Comparison of ENCODE assay signal across 14 mouse cellular contexts in the genomic region with DNA sequence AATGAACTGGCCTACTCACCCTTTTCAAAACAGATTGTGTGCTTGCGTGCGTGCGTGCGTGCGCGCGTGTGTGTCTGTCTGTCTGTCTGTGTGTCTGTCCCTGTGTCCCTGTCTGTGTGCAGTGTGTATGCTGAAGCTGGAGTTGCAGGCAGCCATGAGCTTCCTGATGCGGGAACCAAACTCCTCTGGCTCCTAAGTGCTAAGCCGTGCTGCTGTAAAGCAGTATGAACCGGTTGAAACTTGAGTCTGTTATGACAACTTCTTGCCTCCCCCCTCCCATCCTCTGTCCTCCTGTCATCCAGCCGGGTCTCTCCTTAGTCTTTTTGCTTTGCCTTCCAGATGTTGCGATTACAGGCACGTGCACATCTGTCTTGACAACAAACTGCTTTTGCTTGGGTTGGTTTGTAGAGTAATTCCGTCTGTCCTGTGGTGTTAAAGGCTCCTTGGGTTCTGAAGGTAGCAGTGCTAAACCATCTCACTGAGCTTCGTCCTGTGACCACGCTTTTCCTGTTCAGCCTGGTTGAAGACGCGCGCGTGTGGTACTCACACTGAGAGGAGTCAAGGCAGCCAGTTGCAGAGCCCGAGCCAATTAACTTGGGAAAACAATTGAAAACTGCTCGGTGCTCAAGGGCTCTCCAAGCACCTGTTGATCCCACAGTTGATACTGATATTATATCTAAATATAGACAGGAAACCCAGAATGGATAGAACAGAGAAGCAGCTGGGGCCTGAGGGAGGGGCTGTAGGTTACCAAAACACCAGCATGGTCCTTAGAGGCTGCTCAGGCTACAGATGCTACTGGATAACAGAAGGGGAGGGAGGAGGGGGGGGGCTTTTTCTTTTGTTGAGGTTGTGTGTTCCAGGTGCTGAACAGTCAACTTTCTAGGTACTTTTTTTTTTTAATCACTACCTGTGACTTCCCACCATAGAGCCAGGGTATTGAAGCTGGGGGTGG. TPM values are rescaled to one million over a fixed set of nuclear protein-coding genes. Genes with fewer than 3 reads are reported as not detected.
DNase-seq lines count a peak whose midpoint lies in the region; ATAC-seq and TF ChIP-seq lines count a peak whose summit lies in the region.
"Had no signal": no experiment of that assay in that cellular context is flagged by ENCODE, and none has a peak within 500 bp of the region (broad histone marks: within the 10 kb centered on the region; RNA-seq: fewer than 3 reads in every experiment).

No protein-coding gene starts in this region.

- no peak for ATAC-seq in CD4-positive, CD25-positive, alpha-beta regulatory T cell, adult 4 months
- ATAC-seq in forebrain, embryonic 14.5 days, result no peak
- ATAC-seq in neural tube, embryonic 13.5 days (ENCODE audit: low read depth), result no peak
- ATAC-seq: activated CD4-positive, CD25-positive, alpha-beta regulatory T cell, adult 4 months had no signal

- peaks cover 21% of the 10 kb centered on the region for H3K4me1 ChIP-seq in forebrain, embryonic 14.5 days (ENCODE audit: control insufficient read depth, insufficient read depth, low read length)
- H3K4me1 ChIP-seq in neural tube, embryonic 13.5 days (replicated peaks), result peaks cover 46% of the 10 kb centered on the region

- H3K27me3 ChIP-seq in forebrain, embryonic 14.5 days (replicated peaks; ENCODE audit: control insufficient read depth, insufficient read depth, low read length), result no peaks in the 10 kb centered on the region
- H3K27me3 ChIP-seq in neural tube, embryonic 13.5 days, result no peaks in the 10 kb centered on the region

- 0 out of 2 replicates have a peak overlapping the region, but pooled peaks have one; percentile 13 for H3K9ac ChIP-seq in forebrain, embryonic 14.5 days (ENCODE audit: low read length)
- peak overlapping the region; percentile 45 for H3K9ac ChIP-seq in neural tube, embryonic 13.5 days

- WGBS in forebrain, embryonic 14.5 days, result 57% methylated on average over 22 of the region's 22 CpGs
- 74% methylated on average over 22 of the region's 22 CpGs for WGBS in neural tube, embryonic 13.5 days

- H3K4me3 ChIP-seq in forebrain, embryonic 14.5 days (ENCODE audit: low read depth, low read length), result no peak overlapping the region
- no peak overlapping the region for H3K4me3 ChIP-seq in neural tube, embryonic 13.5 days
- H3K4me3 ChIP-seq in gastrocnemius, adult 2 months, result no peak overlapping the region

- DNase-seq in CD4-positive, CD25-positive, alpha-beta regulatory T cell, adult 2 months (ENCODE audit: low read depth, low spot score), result peak; percentile 31
- DNase-seq in kidney, postnatal 4 days, result peak; percentile 16 to 29
- DNase-seq in kidney, postnatal 25 days, result no peak
- DNase-seq in forebrain, embryonic 14.5 days (ENCODE audit: low spot score), result peak; percentile 25
- DNase-seq in gastrocnemius, adult 2 months, result no peak
- no peak for DNase-seq in frontal cortex, postnatal 25 days (ENCODE audit: low spot score in 2 of 2)
- DNase-seq: cerebellum, adult 18-20 months; gastrocnemius, postnatal 10 days; lung, adult 2 months had no signal

- peak overlapping the region; percentile 7; the same call in 1 of the 2 replicates for H3K4me2 ChIP-seq in forebrain, embryonic 14.5 days (ENCODE audit: low read length)
- H3K4me2 ChIP-seq in neural tube, embryonic 13.5 days, result no peak overlapping the region

- TF ChIP-seq CTCF in gastrocnemius, adult 2 months (IDR thresholded peaks at IDR 0.05), result no peak

- 0 out of 2 replicates have a peak, but pooled peaks cover 3% of the 10 kb centered on the region for H3K36me3 ChIP-seq in forebrain, embryonic 14.5 days (ENCODE audit: control insufficient read depth, insufficient read depth, low read length)
- no peaks in the 10 kb centered on the region for H3K36me3 ChIP-seq in neural tube, embryonic 13.5 days

- H3K27ac ChIP-seq in forebrain, embryonic 14.5 days (ENCODE audit: low read depth, low read length), result no peak overlapping the region
- H3K27ac ChIP-seq in neural tube, embryonic 13.5 days (replicated peaks), result no peak overlapping the region
- no peak overlapping the region for H3K27ac ChIP-seq in gastrocnemius, adult 2 months

- no peaks in the 10 kb centered on the region for H3K9me3 ChIP-seq in forebrain, embryonic 14.5 days (replicated peaks; ENCODE audit: control insufficient read depth, low read length)
- H3K9me3 ChIP-seq in neural tube, embryonic 13.5 days, result no peaks in the 10 kb centered on the region

- intact Hi-C loops in gastrocnemius, adult 2 months (cut with DNase I), result no loop called here

RNA-seq across cellular contexts. Expression of gene Spats2, which starts 4.5 kb away (rescaled TPM):
- polyA plus RNA-seq in CD4-positive, CD25-positive, alpha-beta regulatory T cell, adult 4 months (2017; shearing (Covaris generic)), result under 1 TPM in 1 of 2 experiments, not detected in 1; 0.62 TPM
- 38.6 and 39.0 TPM in 2 replicates for polyA plus RNA-seq in forebrain, embryonic 14.5 days (2014; fragmentation: Nextera tagmentation; extraction: Ambion mirVana)
- 44.4 and 48.9 TPM in 2 replicates for polyA plus RNA-seq in neural tube, embryonic 13.5 days (2015; fragmentation: Nextera tagmentation; extraction: Ambion mirVana)
- total RNA-seq in gastrocnemius, adult 2 months (2021), result 1 to 10 TPM; 3.7 to 4.3 TPM
- polyA plus RNA-seq: activated CD4-positive, CD25-positive, alpha-beta regulatory T cell, adult 4 months had no signal

RNA-seq across cellular contexts. Expression of gene Dnajc22, which starts 37.3 kb away (rescaled TPM):
- not detected for polyA plus RNA-seq in CD4-positive, CD25-positive, alpha-beta regulatory T cell, adult 4 months (2017; shearing (Covaris generic))
- 0.14 and 0.36 TPM in 2 replicates for polyA plus RNA-seq in forebrain, embryonic 14.5 days (2014; fragmentation: Nextera tagmentation; extraction: Ambion mirVana)
- polyA plus RNA-seq in neural tube, embryonic 13.5 days (2015; fragmentation: Nextera tagmentation; extraction: Ambion mirVana), result 0.25 and 0.49 TPM in 2 replicates
- not detected for total RNA-seq in gastrocnemius, adult 2 months (2021)
- polyA plus RNA-seq: activated CD4-positive, CD25-positive, alpha-beta regulatory T cell, adult 4 months had no signal

RNA-seq across cellular contexts. Expression of gene C1ql4, which starts 42.6 kb away (rescaled TPM):
- polyA plus RNA-seq in CD4-positive, CD25-positive, alpha-beta regulatory T cell, adult 4 months (2017; shearing (Covaris generic)), result not detected
- not detected in 2 replicates for polyA plus RNA-seq in forebrain, embryonic 14.5 days (2014; fragmentation: Nextera tagmentation; extraction: Ambion mirVana)
- polyA plus RNA-seq in neural tube, embryonic 13.5 days (2015; fragmentation: Nextera tagmentation; extraction: Ambion mirVana), result 2.7 and 3.5 TPM in 2 replicates
- not detected for total RNA-seq in gastrocnemius, adult 2 months (2021)
- total RNA-seq: gastrocnemius, postnatal 10 days had no signal
- polyA plus RNA-seq: activated CD4-positive, CD25-positive, alpha-beta regulatory T cell, adult 4 months; large intestine, adult 2 months; lung, adult 2 months; urinary bladder, adult 2 months had no signal

RNA-seq across cellular contexts. Expression of gene Troap, which starts 55.9 kb away (rescaled TPM):
- 1 to 10 TPM in 1 of 2 experiments, under 1 TPM in 1; 0.59 to 1.3 TPM for polyA plus RNA-seq in CD4-positive, CD25-positive, alpha-beta regulatory T cell, adult 4 months (2017; shearing (Covaris generic))
- 11.0 and 13.6 TPM in 2 replicates for polyA plus RNA-seq in forebrain, embryonic 14.5 days (2014; fragmentation: Nextera tagmentation; extraction: Ambion mirVana)
- 6.3 and 6.9 TPM in 2 replicates for polyA plus RNA-seq in neural tube, embryonic 13.5 days (2015; fragmentation: Nextera tagmentation; extraction: Ambion mirVana)
- total RNA-seq in gastrocnemius, adult 2 months (2021), result not detected

Comparison
In these comparisons a context has a peak if more than half of its experiments do, and no peak if none do; other contexts are left out.
1. DNase-seq: peak in CD4-positive, CD25-positive, alpha-beta regulatory T cell, adult 2 months (single experiment), kidney, postnatal 4 days (2 of 2) and forebrain, embryonic 14.5 days (single experiment); none in kidney, postnatal 25 days (0 of 2), gastrocnemius, adult 2 months (single experiment) and frontal cortex, postnatal 25 days (0 of 2).
2. RNA of gene Spats2, which starts 4.5 kb away (polyA plus RNA-seq): 44.4 to 48.9 TPM in neural tube, embryonic 13.5 days and 38.6 to 39.0 TPM in forebrain, embryonic 14.5 days; 0.62 TPM in CD4-positive, CD25-positive, alpha-beta regulatory T cell, adult 4 months; every median in the first group is over 10 times any median in the second.